Mouse (Mus musculus): ENCODE data around the gene Arrb1. TPM values are rescaled to one million over a fixed set of nuclear protein-coding genes. Genes with fewer than 3 reads are reported as not detected.

Arrb1 gene
- polyA plus RNA-seq, 1 experiment from 2014 or later, result 97.2 TPM

GRCm38 (mm10) chr7:99579491-99580190 lies 44.4 kb downstream of the Arrb1 start:
- Histone ChIP-seq H3K27ac (replicated peaks) (no peak overlapping the region), H3K9ac (no peak overlapping the region), H3K27me3 (no peaks in the 10 kb centered on the region), H3K4me2 (no peak overlapping the region), H3K36me3 (replicated peaks) (peaks cover 13% of the 10 kb centered on the region; the same call in 1 of the 2 replicates), H3K4me1 (replicated peaks) (peaks cover 14% of the 10 kb centered on the region), H3K9me3 (replicated peaks) (no peaks in the 10 kb centered on the region), H3K4me3 (replicated peaks) (no peak overlapping the region)
- WGBS (ENCODE audit: insufficient replicate concordance), result 52% methylated on average over 16 of the region's 16 CpGs
- no peak for ATAC-seq (ENCODE audit: insufficient read depth)

GRCm38 (mm10) chr7:99580247-99580646 lies 45.0 kb downstream of the Arrb1 start:
- H3K27me3 ChIP-seq, result no peaks in the 10 kb centered on the region
- WGBS (ENCODE audit: insufficient replicate concordance), result 30% methylated on average over 6 of the region's 6 CpGs
- no peak overlapping the region for H3K4me3 ChIP-seq (replicated peaks)
- H3K36me3 ChIP-seq (replicated peaks), result peaks cover 17% of the 10 kb centered on the region
- H3K4me1 ChIP-seq (replicated peaks), result peaks cover 14% of the 10 kb centered on the region
- no peak overlapping the region for H3K4me2 ChIP-seq
- no peak for ATAC-seq (ENCODE audit: insufficient read depth)
- H3K9me3 ChIP-seq (replicated peaks), result no peaks in the 10 kb centered on the region
- H3K27ac ChIP-seq (replicated peaks), result no peak overlapping the region
- H3K9ac ChIP-seq, result no peak overlapping the region

- Histone ChIP-seq H3K9me3 (replicated peaks) (no peaks in the 10 kb centered on the region), H3K4me1 (replicated peaks) (peaks cover 14% of the 10 kb centered on the region), H3K27me3 (no peaks in the 10 kb centered on the region), H3K9ac (no peak overlapping the region), H3K4me2 (no peak overlapping the region), H3K4me3 (replicated peaks) (no peak overlapping the region), H3K36me3 (replicated peaks) (peaks cover 33% of the 10 kb centered on the region), H3K27ac (replicated peaks) (no peak overlapping the region)
- WGBS (ENCODE audit: insufficient replicate concordance), result 73% methylated on average over 7 of the region's 7 CpGs
- ATAC-seq (ENCODE audit: insufficient read depth), result no peak
These were observed 47.0 kb downstream of the Arrb1 start for GRCm38 (mm10) chr7:99582306-99582705.

DNA sequence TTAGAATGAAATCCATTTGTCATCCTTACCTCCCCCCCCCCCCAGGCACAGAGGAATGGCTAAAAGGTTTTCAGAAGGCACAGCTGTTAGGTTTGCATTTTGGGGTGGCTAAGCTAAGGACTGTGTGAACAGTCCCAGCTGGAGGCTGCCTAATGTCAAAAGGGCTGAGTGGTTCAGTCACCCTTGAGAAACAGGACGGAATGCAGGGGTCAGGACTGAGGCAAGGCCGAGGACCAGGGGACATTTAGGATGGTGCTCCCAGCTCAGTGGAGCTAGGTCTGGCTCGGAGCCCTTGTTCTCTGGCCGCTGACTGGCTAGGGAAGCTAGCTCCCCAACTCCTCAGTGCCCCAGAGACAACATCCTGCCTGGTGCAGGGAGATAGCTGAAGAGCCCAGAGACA lies 47.6 kb downstream of the Arrb1 start:
- Histone ChIP-seq H3K4me2 (no peak overlapping the region), H3K27ac (replicated peaks) (0 out of 2 replicates have a peak overlapping the region, but pooled peaks have one; percentile 5), H3K4me3 (replicated peaks) (no peak overlapping the region), H3K9ac (no peak overlapping the region), H3K9me3 (replicated peaks) (no peaks in the 10 kb centered on the region), H3K4me1 (replicated peaks) (peaks cover 14% of the 10 kb centered on the region), H3K27me3 (no peaks in the 10 kb centered on the region), H3K36me3 (replicated peaks) (peaks cover 38% of the 10 kb centered on the region)
- no peak for ATAC-seq (ENCODE audit: insufficient read depth)
- 69% methylated on average over 4 of the region's 4 CpGs for WGBS (ENCODE audit: insufficient replicate concordance)

DNA sequence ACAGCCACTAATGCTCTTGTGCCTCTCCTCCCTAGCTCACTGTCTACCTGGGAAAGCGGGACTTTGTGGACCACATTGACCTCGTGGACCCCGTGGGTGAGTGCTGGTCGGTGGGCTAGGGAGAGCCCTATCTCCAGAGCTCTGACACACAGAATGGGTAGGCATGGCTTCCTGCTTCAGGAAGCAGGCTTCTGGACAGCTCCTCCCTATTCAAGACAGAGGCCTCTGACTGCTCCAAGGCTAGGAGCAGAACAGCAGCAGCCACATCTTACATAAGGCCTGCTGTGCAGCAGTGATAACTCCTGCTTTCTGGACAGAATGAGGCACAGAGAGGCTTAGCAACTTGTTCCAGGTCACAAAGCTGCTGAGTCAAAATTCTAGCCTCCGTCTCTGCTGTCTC lies 48.4 kb downstream of the Arrb1 start:
- Histone ChIP-seq H3K4me1 (replicated peaks) (peaks cover 14% of the 10 kb centered on the region), H3K36me3 (replicated peaks) (peaks cover 46% of the 10 kb centered on the region), H3K4me2 (no peak overlapping the region), H3K27ac (replicated peaks) (0 out of 2 replicates have a peak overlapping the region, but pooled peaks have one; percentile 5), H3K4me3 (replicated peaks) (no peak overlapping the region), H3K9me3 (replicated peaks) (no peaks in the 10 kb centered on the region), H3K27me3 (no peaks in the 10 kb centered on the region), H3K9ac (no peak overlapping the region)
- no peak for ATAC-seq (ENCODE audit: insufficient read depth)
- 50% methylated on average over 5 of the region's 5 CpGs for WGBS (ENCODE audit: insufficient replicate concordance)

GRCm38 (mm10) chr7:99585976-99586375 lies 50.7 kb downstream of the Arrb1 start:
- Histone ChIP-seq H3K9ac (no peak overlapping the region), H3K9me3 (replicated peaks) (no peaks in the 10 kb centered on the region), H3K4me1 (replicated peaks) (peaks cover 25% of the 10 kb centered on the region), H3K27ac (replicated peaks) (no peak overlapping the region), H3K4me2 (no peak overlapping the region), H3K27me3 (no peaks in the 10 kb centered on the region), H3K36me3 (replicated peaks) (peaks cover 57% of the 10 kb centered on the region), H3K4me3 (replicated peaks) (no peak overlapping the region)
- ATAC-seq (ENCODE audit: insufficient read depth), result no peak
- WGBS (ENCODE audit: insufficient replicate concordance), result 82% methylated on average over 8 of the region's 8 CpGs

DNA sequence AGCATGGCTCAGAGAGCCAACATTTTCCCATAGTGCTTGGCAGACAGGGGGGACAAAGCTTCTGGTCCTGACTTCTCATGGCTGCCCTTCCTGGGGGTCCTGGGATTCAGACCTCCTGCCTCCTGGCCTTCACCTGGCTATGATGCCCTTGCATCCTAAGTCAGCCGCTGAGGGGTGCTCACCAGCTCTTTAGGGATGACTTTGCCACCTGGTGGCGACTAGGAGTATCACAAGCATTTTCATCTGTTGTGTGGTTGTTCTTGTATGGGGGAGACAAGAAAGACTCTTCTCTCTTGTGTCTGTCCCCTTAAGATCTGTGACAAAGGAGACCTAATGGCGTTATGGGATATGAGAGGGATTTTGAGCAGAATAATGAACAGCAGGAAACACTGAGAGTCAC lies 54.8 kb downstream of the Arrb1 start:
- Histone ChIP-seq H3K27me3 (no peaks in the 10 kb centered on the region), H3K27ac (replicated peaks) (peak overlapping the region; percentile 99), H3K36me3 (replicated peaks) (peaks cover 63% of the 10 kb centered on the region), H3K9me3 (replicated peaks) (no peaks in the 10 kb centered on the region), H3K4me3 (replicated peaks) (no peak overlapping the region), H3K9ac (peak overlapping the region; percentile 28; the same call in 1 of the 2 replicates), H3K4me1 (replicated peaks) (peaks cover 47% of the 10 kb centered on the region), H3K4me2 (no peak overlapping the region)
- 12% methylated on average over 3 of the region's 3 CpGs for WGBS (ENCODE audit: insufficient replicate concordance)
- no peak for ATAC-seq (ENCODE audit: insufficient read depth)

GRCm38 (mm10) chr7:99590646-99591045 lies 55.4 kb downstream of the Arrb1 start:
- Histone ChIP-seq H3K4me3 (replicated peaks) (no peak overlapping the region), H3K4me2 (peak overlapping the region; percentile 76), H3K27me3 (no peaks in the 10 kb centered on the region), H3K9ac (peak overlapping the region; percentile 28; the same call in 1 of the 2 replicates), H3K9me3 (replicated peaks) (no peaks in the 10 kb centered on the region), H3K27ac (replicated peaks) (peak overlapping the region; percentile 99), H3K4me1 (replicated peaks) (peaks cover 47% of the 10 kb centered on the region), H3K36me3 (replicated peaks) (peaks cover 59% of the 10 kb centered on the region)
- WGBS (ENCODE audit: insufficient replicate concordance), result 45% methylated on average over 5 of the region's 5 CpGs
- ATAC-seq (ENCODE audit: insufficient read depth), result peak; percentile 28

- Histone ChIP-seq H3K9me3 (replicated peaks) (no peaks in the 10 kb centered on the region), H3K9ac (peak overlapping the region; percentile 91), H3K4me3 (replicated peaks) (peak overlapping the region; percentile 76), H3K27me3 (no peaks in the 10 kb centered on the region), H3K4me2 (peak overlapping the region; percentile 76), H3K36me3 (replicated peaks) (peaks cover 63% of the 10 kb centered on the region), H3K4me1 (replicated peaks) (peaks cover 64% of the 10 kb centered on the region), H3K27ac (replicated peaks) (peak overlapping the region; percentile 99)
- whole genome bisulfite sequencing (ENCODE audit: insufficient replicate concordance), result 22% methylated on average over 3 of the region's 3 CpGs
- ATAC-seq (ENCODE audit: insufficient read depth), result peak; percentile 55
These were observed 57.4 kb downstream of the Arrb1 start for GRCm38 (mm10) chr7:99592669-99593068.

DNA sequence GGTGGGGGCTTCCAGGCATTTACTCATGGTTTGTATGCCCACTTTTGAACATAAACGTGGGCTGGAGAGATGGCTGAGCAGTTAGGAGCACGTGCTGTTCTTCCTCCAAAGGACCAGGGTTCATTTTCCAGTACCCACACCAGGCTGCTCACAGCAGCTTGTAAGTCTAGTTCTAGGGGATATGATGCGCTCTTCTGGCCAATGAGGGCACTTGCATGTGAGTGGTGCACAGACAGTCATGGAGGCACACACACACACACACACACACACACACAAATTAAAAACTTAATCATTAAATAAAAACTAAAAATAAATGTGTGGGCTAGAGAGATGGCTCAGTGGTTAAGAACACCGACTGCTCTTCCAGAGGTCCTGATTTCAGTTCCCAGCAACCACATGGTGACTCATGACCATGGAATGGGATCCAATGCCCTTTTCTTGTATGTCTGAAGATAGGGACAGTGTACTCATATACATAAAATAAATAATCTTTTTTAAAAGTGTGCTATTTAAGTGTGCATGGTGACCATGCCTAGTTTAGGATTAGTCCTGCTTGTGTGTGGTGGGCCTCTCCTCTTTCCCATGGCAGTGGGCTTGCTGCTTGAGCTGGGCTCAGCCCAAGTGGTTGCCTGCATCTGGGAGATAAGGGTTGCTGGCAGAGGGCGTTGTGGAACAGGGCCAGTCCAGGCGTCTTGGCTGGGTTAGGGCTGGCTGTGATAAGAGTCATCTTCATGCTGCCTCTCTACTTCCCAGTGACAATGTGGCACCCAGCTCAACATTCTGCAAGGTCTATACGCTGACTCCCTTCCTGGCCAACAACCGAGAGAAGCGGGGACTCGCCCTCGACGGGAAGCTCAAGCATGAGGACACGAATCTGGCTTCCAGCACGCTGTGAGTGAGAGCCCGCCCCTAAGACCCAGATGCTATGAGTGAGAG lies 58.9 kb downstream of the Arrb1 start:
- Histone ChIP-seq H3K9ac (peak overlapping the region; percentile 91), H3K9me3 (replicated peaks) (no peaks in the 10 kb centered on the region), H3K27ac (replicated peaks) (peak overlapping the region; percentile 99), H3K27me3 (no peaks in the 10 kb centered on the region), H3K4me1 (replicated peaks) (peaks cover 79% of the 10 kb centered on the region), H3K36me3 (replicated peaks) (peaks cover 63% of the 10 kb centered on the region), H3K4me2 (peak overlapping the region; percentile 76), H3K4me3 (replicated peaks) (peak overlapping the region; percentile 76)
- peak; percentile 89 for ATAC-seq (ENCODE audit: insufficient read depth)
- WGBS (ENCODE audit: insufficient replicate concordance), result 17% methylated on average over 15 of the region's 15 CpGs

DNA sequence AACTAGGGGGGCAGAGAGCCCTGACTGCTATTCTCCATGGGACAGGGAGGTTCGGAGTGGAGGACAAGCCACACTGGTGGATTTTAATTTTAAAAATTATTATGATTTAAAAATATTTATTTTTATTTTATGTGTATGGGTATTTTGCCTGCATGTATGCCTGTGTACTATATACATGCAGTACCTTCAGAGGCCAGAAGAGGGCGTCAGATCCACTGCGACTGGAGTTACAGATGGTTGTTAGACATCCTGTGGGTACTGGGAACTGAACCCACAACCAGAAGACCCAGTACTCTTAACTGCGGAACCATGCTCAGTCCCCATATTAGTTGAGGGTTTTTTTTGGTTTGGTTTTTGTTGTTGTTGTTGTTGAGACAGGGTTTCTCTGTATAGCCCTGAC lies 63.5 kb downstream of the Arrb1 start:
- Histone ChIP-seq H3K27ac (replicated peaks) (peak overlapping the region; percentile 99), H3K4me2 (peak overlapping the region; percentile 76)

More for the DNA sequence above, 63.5 kb downstream of the Arrb1 start:
- H3K4me3 ChIP-seq (replicated peaks), result peak overlapping the region; percentile 76
- H3K9ac ChIP-seq, result no peak overlapping the region
- peaks cover 74% of the 10 kb centered on the region for H3K4me1 ChIP-seq (replicated peaks)
- H3K36me3 ChIP-seq (replicated peaks), result peaks cover 84% of the 10 kb centered on the region
- H3K27me3 ChIP-seq, result no peaks in the 10 kb centered on the region
- ATAC-seq (ENCODE audit: insufficient read depth), result no peak
- 64% methylated on average over 4 of the region's 4 CpGs for WGBS (ENCODE audit: insufficient replicate concordance)
- no peaks in the 10 kb centered on the region for H3K9me3 ChIP-seq (replicated peaks)
